Mouse (Mus musculus) liver, embryonic 11.5 days (tissue): Measurements from ENCODE around the gene Spta1. TPM values are rescaled to one million over a fixed set of nuclear protein-coding genes. Genes with fewer than 3 reads are reported as not detected.

Experiments used
- ATAC-seq: fragments of 200-750 bp; cut with Nextera tagmentation; replicated peaks from 2 replicates; pipeline ENCODE4 v1.8.0; 2017; ENCODE audit warnings: moderate number of reproducible peaks, mild to moderate bottlenecking, moderate TSS enrichment, moderate library complexity; ENCODE audit not compliant: low FRiP score
- DNase-seq: peaks from one replicate; pipeline ENCODE4 v3.0.0-alpha.2; 2017; ENCODE audit warnings: low spot score
- H3K27ac ChIP-seq: fragments of 300-500 bp; sonication (generic); 2 replicates; pipeline ENCODE4 v1.5.1; 2014; ENCODE audit warnings: mild to moderate bottlenecking, low read depth, low read length, control low read depth
- H3K27me3 ChIP-seq: fragments of 300-500 bp; sonication (generic); replicated peaks from 2 replicates; pipeline ENCODE4 v1.6.1; 2014; ENCODE audit warnings: low read length, mixed read lengths; ENCODE audit not compliant: control insufficient read depth, insufficient read depth
- H3K36me3 ChIP-seq: fragments of 300-500 bp; sonication (generic); 2 replicates; pipeline ENCODE4 v1.6.1; 2014; ENCODE audit warnings: mild to moderate bottlenecking, low read length, moderate library complexity, mixed read lengths; ENCODE audit not compliant: control insufficient read depth, insufficient read depth
- H3K4me1 ChIP-seq: fragments of 300-500 bp; sonication (generic); replicated peaks from 2 replicates; pipeline ENCODE4 v1.6.1; 2014; ENCODE audit warnings: low read length, mixed read lengths; ENCODE audit not compliant: control insufficient read depth, insufficient read depth
- H3K4me2 ChIP-seq: fragments of 300-500 bp; sonication (generic); 2 replicates; pipeline ENCODE4 v1.6.1; 2014; ENCODE audit warnings: mild to moderate bottlenecking, control low read depth, moderate library complexity
- H3K4me3 ChIP-seq: fragments of 300-500 bp; sonication (generic); 2 replicates; pipeline ENCODE4 v1.5.1; 2014; ENCODE audit warnings: low read depth, low read length, control low read depth
- H3K9ac ChIP-seq: fragments of 300-500 bp; sonication (generic); 2 replicates; pipeline ENCODE4 v1.6.1; 2014; ENCODE audit warnings: low read depth, low read length, control low read depth
- H3K9me3 ChIP-seq: fragments of 300-500 bp; sonication (generic); 2 replicates; pipeline ENCODE4 v1.6.1; 2016; ENCODE audit warnings: low read length, inconsistent platforms, mixed read lengths; ENCODE audit not compliant: control insufficient read depth
- WGBS: fragments of 180-500 bp; shearing (Covaris S2); extraction: QIAGEN DNeasy Blood & Tissue Kit; methylation state at CpG from one replicate; pipeline ENCODE4 v1.1.7; 2014; 5-methylcytosine and 5-hydroxymethylcytosine counted together
- polyA plus RNA-seq: library from polyadenylated mRNA; unstranded; fragments of >200 nt; fragmentation: Nextera tagmentation; extraction: Ambion mirVana; gene quantifications from 2 replicates; pipeline ENCODE4 v1.2.1, GENCODE M21; 2014

Spta1 gene
- polyA plus RNA-seq, result 23.1 and 26.0 TPM in 2 replicates

- Histone ChIP-seq H3K4me2 (peak within 1 kb of the TSS; percentile 67), H3K9me3 (no peaks in the 10 kb centered on the region), H3K27ac (peak within 1 kb of the TSS; percentile 93), H3K9ac (peak within 1 kb of the TSS; percentile 65), H3K27me3 (no peaks in the 10 kb centered on the region), H3K4me3 (peak within 1 kb of the TSS; percentile 51), H3K4me1 (0 out of 2 replicates have a peak, but pooled peaks cover 5% of the 10 kb centered on the region), H3K36me3 (no peaks in the 10 kb centered on the region)
- peak; percentile 79 for ATAC-seq
- 32% methylated on average over 3 of the region's 3 CpGs for WGBS
- DNase-seq, result peak; percentile 39
Measured at GRCm38 (mm10) chr1:174172605-174173004, at the start of gene Spta1. Gene Spta1, plus strand, starts transcription at chr1:174172776.

- H3K9ac ChIP-seq, result no peak within 1 kb of the TSS
- H3K27me3 ChIP-seq, result no peaks in the 10 kb centered on the region
- DNase-seq, result no peak
- no peak within 1 kb of the TSS for H3K4me3 ChIP-seq
- H3K27ac ChIP-seq, result no peak within 1 kb of the TSS
- H3K4me1 ChIP-seq, result no peaks in the 10 kb centered on the region
- no peak for ATAC-seq
- H3K36me3 ChIP-seq, result no peaks in the 10 kb centered on the region
- WGBS, result 73% methylated on average over 3 of the region's 3 CpGs
- no peaks in the 10 kb centered on the region for H3K9me3 ChIP-seq
- no peak within 1 kb of the TSS for H3K4me2 ChIP-seq
Measured at GRCm38 (mm10) chr1:174131217-174131616, 41.4 kb upstream of the Spta1 start, which contains the start of gene Olfr424. Gene Olfr424, plus strand, starts transcription at chr1:174131517.

- DNase-seq, result no peak
Measured at GRCm38 (mm10) chr1:174131999-174132398, 40.6 kb upstream of the Spta1 start.

GRCm38 (mm10) chr1:174141384-174141783, 31.2 kb upstream of the Spta1 start:
- Histone ChIP-seq H3K4me1 (no peaks in the 10 kb centered on the region), H3K36me3 (no peaks in the 10 kb centered on the region), H3K27ac (no peak overlapping the region), H3K9me3 (no peaks in the 10 kb centered on the region), H3K27me3 (no peaks in the 10 kb centered on the region), H3K4me3 (no peak overlapping the region), H3K4me2 (no peak overlapping the region), H3K9ac (no peak overlapping the region)
- DNase-seq (no peak), ATAC-seq (no peak)
- WGBS, result 59% methylated on average over 2 of the region's 2 CpGs

More at GRCm38 (mm10) chr1:174131999-174132398, 40.6 kb upstream of the Spta1 start:
- Histone ChIP-seq H3K27me3 (no peaks in the 10 kb centered on the region), H3K27ac (no peak overlapping the region), H3K36me3 (no peaks in the 10 kb centered on the region), H3K4me3 (no peak overlapping the region), H3K4me1 (no peaks in the 10 kb centered on the region), H3K9me3 (no peaks in the 10 kb centered on the region), H3K9ac (no peak overlapping the region), H3K4me2 (no peak overlapping the region)
- ATAC-seq, result no peak
- 64% methylated on average over 3 of the region's 3 CpGs for WGBS

- 90% methylated on average over 1 of the region's 1 CpGs for WGBS
Measured at GRCm38 (mm10) chr1:174146696-174147095, 25.9 kb upstream of the Spta1 start.

GRCm38 (mm10) chr1:174149289-174149688, 23.3 kb upstream of the Spta1 start:
- WGBS, result 76% methylated on average over 2 of the region's 2 CpGs
- Histone ChIP-seq H3K4me2 (no peak overlapping the region), H3K9me3 (no peaks in the 10 kb centered on the region), H3K27ac (no peak overlapping the region), H3K9ac (no peak overlapping the region), H3K4me3 (no peak overlapping the region), H3K36me3 (no peaks in the 10 kb centered on the region), H3K27me3 (no peaks in the 10 kb centered on the region), H3K4me1 (no peaks in the 10 kb centered on the region)
- no peak for DNase-seq
- no peak for ATAC-seq

More at GRCm38 (mm10) chr1:174146696-174147095, 25.9 kb upstream of the Spta1 start:
- H3K4me2 ChIP-seq, result no peak overlapping the region
- H3K4me1 ChIP-seq, result no peaks in the 10 kb centered on the region
- DNase-seq (no peak), ATAC-seq (no peak)
- H3K4me3 ChIP-seq, result no peak overlapping the region
- no peaks in the 10 kb centered on the region for H3K36me3 ChIP-seq
- no peaks in the 10 kb centered on the region for H3K27me3 ChIP-seq
- no peak overlapping the region for H3K9ac ChIP-seq
- H3K27ac ChIP-seq, result no peak overlapping the region
- no peaks in the 10 kb centered on the region for H3K9me3 ChIP-seq

GRCm38 (mm10) chr1:174155333-174155732, 17.2 kb upstream of the Spta1 start, which contains the start of gene Olfr420:
Gene Olfr420, plus strand, starts transcription at chr1:174155633.
- no peak within 1 kb of the TSS for H3K4me2 ChIP-seq
- H3K9ac ChIP-seq, result no peak within 1 kb of the TSS
- H3K27me3 ChIP-seq, result no peaks in the 10 kb centered on the region
- 85% methylated on average over 1 of the region's 1 CpGs for WGBS
- H3K4me3 ChIP-seq, result no peak within 1 kb of the TSS
- no peaks in the 10 kb centered on the region for H3K4me1 ChIP-seq
- DNase-seq, result no peak
- no peaks in the 10 kb centered on the region for H3K9me3 ChIP-seq
- no peaks in the 10 kb centered on the region for H3K36me3 ChIP-seq
- ATAC-seq, result no peak
- H3K27ac ChIP-seq, result no peak within 1 kb of the TSS

GRCm38 (mm10) chr1:174157622-174158021, 15.0 kb upstream of the Spta1 start:
- no peak overlapping the region for H3K4me2 ChIP-seq
- no peaks in the 10 kb centered on the region for H3K9me3 ChIP-seq
- H3K36me3 ChIP-seq, result no peaks in the 10 kb centered on the region
- H3K9ac ChIP-seq, result no peak overlapping the region
- WGBS, result 64% methylated on average over 3 of the region's 3 CpGs
- no peaks in the 10 kb centered on the region for H3K4me1 ChIP-seq
- no peak for DNase-seq
- H3K27me3 ChIP-seq, result no peaks in the 10 kb centered on the region
- no peak overlapping the region for H3K4me3 ChIP-seq
- ATAC-seq, result no peak
- no peak overlapping the region for H3K27ac ChIP-seq

- 73% methylated on average over 1 of the region's 1 CpGs for WGBS
Measured at GRCm38 (mm10) chr1:174158512-174158911, 14.1 kb upstream of the Spta1 start.

More at GRCm38 (mm10) chr1:174158512-174158911, 14.1 kb upstream of the Spta1 start:
- Histone ChIP-seq H3K27ac (no peak overlapping the region), H3K9me3 (no peaks in the 10 kb centered on the region), H3K36me3 (no peaks in the 10 kb centered on the region), H3K27me3 (no peaks in the 10 kb centered on the region), H3K4me2 (no peak overlapping the region), H3K9ac (no peak overlapping the region), H3K4me1 (no peaks in the 10 kb centered on the region), H3K4me3 (no peak overlapping the region)
- ATAC-seq, result no peak
- no peak for DNase-seq
